Mouse (Mus musculus): ENCODE results near the gene Pih1d2.
A peak's percentile ranks its signal among the peaks of the same experiment; 100 is the strongest.
"Not testable (repeated sequence)": the region's sequence is repeated elsewhere in the genome, so short reads cannot be mapped to it uniquely, and the experiment has no call there.

Gene Pih1d2

DNA sequence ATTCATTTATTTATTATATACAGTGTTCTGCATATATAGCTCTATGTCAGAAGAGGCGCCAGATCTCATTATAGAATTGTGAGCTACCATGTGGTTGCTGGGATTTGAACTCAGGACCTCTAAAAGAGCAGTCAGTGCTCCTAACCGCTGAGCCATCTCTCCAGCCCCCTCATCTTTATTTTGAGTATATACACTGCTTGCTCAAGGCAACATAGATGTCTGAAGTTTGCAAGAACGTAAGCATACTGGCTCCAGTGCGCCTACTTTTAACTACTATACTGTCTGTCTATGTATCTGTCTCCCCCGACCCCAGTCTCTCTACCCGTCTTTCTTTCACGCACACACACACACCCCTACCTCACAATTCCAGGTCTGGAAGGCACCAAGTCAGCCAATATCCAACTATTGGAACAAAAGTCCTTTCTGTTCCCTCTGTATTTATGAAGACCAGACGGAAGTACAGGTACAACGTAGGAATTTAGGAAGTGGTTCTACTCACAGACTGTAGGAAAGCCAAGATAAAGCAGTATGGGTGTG is 741 bp downstream of the Pih1d2 start:
- DNase-seq (ENCODE audit: low spot score) = no peak

DNA sequence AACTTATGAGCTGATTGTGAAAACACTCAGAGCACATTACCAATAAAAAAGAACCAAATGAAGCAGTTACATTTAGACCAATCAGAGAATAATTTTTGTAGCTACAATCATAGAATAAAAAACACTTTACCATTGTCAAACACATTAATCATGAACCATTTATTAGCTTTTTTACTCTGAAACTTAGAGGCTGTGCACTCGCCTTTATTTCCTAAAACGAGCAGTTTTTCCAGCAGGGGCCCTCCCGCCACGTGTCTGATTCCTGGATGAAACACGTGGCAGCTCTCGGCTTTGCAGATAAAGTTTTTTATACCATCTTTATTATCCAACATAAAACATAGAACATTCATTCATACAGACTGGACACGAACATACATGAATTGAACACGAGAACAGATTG is 13.8 kb downstream of the Pih1d2 start:
- not testable (repeated sequence) for DNase-seq (ENCODE audit: low spot score)

DNA sequence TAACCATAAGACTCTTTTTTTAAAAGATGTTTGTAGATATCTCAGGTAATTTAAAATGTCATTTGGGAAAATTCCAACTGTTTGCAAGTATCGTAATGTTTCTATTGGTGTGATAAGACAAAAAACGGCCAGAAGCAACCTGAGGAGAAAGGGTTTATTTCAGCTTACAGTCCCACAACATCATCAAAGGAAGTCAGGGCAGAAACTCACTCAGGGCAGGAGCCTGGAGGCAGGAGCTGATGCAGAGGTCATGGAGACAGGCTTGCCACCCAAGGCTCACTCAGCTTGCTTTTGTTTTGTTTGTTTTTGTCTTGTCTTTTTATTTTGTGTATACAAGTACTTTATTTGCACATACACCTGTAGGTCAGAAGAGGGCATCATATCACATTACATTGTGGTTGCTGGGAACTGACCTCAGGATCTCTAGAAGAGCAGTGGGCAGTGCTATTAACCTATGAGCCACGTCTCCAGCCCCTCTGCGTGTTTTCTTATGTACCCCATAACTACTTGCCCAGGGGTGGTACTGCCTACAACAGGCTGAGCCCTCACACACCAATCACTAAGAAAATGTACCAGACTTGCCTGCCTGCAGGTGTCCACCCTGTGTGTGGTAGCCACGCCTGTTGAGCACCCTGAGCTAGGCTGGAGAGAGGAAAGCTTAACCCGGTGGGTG is 15.0 kb downstream of the Pih1d2 start:
- no peak for DNase-seq (ENCODE audit: low spot score)

DNA sequence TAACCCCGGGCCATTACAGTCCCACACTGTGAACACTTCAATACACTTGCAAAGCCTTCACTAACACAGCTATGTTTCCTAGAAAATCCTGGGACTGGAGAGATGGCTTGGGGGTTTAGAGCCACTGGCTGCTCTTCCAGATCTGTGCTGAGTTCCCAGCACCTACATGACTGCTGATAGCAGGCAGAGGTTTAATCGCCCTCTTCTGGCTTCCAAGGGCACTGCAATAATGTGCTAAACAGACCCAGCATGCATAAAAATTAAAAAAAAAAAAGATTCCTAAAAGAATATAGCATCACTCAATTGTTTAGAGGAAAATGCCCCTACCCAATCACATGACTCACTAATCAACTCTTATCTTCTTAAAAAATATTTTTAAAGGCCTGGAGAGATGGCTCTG is 15.9 kb downstream of the Pih1d2 start:
- no peak for DNase-seq (ENCODE audit: low spot score)

DNA sequence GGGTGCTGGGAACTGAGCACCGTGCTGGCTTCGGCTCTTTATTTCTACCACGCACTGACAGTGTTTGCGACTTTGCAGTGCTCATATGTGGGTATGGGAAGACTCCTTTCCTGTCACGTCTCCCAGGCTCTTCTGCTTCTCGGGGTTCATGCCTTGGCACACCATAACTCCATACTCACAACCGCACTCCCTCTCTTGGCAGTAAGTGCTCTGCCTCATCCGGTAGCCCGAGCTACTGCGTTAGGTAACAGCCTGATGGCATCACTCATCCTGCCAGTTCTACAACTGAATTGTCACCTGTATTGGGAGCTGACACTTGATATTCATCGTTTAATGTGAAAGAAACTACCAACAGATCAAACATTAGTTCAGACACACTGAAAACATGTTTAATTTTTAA is 17.1 kb downstream of the Pih1d2 start:
- DNase-seq (ENCODE audit: low spot score) = no peak

DNA sequence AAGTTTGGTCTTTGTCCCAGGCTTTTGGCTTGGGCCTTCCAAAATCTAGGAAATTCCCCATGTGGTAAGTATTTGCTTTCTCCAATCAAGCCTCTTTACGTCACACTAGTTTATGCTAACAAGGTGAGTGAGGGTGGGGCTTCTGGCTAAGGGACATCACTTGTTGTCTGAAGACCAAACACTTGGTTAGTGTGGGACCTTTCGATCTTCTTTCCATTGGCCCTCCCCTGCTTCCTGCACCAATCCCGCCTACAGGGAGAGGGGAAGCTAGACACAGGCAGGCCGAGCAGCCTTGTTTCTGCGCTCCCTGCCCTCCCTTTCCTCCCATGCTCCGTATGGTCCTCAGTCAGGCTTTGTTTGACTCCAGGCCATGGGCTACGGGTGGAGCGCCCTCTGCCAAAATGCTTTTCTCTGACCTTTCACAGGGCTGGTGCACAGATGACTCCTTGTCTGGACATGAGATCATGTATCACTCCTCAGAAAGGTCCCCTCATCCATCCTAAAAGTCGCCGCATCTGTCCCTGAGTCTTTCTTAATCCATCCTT is 29.8 kb downstream of the Pih1d2 start:
- no peak for DNase-seq (ENCODE audit: low spot score)

DNA sequence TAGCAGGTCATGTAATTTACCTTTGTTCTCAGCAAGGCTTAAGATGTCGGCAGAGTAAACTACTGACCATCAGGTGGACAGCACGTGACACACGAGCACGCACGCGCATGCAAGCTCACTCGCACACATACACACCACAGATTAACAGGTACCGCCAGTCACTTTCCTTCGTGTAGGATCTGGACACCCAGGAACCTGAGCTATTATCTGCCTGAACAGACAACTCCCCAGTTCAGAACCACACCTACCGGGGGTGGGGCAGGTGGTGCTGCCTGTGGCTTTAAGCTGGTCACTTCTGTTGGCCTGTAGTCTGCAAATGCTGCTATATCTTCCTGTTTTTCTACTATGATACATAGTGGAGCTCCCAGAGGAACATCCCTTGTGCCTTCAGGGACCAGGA is 33.4 kb downstream of the Pih1d2 start:
- DNase-seq (ENCODE audit: low spot score) = no peak

DNA sequence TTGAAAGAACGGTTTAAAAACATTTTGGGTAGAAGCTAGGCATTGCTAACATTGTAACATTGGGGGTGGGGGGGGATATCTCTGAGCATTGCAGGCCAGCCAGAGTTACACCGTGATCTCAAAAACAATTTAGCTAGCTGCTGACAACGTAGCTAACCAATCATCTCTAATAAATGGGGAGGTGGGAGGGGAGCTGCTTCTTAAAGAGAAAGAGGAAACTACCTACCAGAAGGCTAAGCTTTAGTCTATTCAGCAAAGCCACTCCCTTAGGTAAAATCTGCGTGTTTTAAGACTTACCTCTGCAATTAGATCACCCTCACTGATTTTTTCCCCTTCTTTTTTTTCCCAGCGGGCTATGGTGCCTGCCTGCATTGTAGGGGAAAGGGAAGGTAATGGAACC is 41.3 kb downstream of the Pih1d2 start:
- DNase-seq (ENCODE audit: low spot score) = no peak

DNA sequence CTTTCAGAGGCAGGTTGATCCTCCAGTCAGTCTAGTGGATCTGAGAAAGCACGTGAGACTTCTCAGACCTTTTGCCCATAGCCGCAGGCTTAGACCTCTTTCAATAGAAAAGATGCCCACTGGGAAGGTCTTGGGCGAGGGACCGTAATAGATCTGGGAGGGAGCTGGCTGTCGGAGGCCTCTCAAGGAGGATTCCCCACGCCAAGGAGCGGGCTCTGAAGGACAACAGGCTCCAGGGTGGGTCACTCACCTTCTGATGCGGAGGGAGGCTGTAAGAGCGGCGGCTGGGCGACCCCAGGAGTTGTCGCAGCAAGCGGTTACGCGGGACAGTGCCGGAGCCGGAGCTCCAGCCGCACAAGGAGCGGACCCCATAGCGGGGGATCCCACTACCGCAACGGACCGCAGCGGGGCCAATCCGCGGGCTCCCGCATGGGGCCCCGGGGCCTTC is 41.8 kb downstream of the Pih1d2 start:
- DNase-seq (ENCODE audit: low spot score) = no peak

DNA sequence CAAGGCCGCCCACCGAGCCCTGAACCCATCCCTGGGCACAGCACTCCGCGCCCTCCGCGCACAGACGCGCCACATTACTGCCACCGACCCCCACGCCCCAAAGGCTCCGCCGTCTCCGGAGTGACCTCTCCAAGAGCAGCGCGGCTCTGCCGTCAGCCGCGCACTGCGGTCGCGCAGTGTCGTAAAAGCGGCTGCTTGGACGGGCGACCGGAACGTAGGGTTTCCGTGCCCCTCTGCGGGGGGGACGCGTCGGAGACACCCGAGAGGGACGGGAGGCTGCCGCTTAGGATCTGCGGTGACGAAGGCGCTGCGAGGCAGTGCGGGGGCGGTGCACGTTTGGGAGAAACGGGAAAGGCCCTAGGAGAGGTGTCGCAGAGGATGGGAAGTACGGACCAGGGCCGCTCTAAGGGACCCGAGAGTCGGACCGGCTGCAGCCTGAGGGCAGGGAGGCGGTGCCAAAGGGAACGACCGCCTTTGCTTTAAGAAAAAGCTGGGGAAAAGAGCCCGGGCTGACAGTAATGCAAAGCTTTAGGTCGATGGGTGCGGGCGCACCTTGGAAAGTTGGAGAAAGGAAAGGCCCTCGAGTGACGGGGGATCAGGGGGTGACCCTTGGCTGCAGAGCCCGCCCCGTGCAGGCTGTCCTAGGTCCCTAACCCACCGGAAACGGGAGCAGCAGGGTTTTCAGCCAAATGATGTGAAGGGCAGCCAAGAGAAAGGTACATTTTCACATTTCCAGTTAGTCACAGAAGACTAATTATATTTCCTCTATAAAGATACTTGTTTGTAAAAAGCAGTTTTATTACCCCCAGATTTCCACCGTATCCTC is 42.5 kb downstream of the Pih1d2 start, which contains the start of gene Dlat:
TSS of gene Dlat (minus strand) at position 389 of the 826 bp plus-strand sequence.
- peak; percentile 89 for DNase-seq (ENCODE audit: low spot score)

DNA sequence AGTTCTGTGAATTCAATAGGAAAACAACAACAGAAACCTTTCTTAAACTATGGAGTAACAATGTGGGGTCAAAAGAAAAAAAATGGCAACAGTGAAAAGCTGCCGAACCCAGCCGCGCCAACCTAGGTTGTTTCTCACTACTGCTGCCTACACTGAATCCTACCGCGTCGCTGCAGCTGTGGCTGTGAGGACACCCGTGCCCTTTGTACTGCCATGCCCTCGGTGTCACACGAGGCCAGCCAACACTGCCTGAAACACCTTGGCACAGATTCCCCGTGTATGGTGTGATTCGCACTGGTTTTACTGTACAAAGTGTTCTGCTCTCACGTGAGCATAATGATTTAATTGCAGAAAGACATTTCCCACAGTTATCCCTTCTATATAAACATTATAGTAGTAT is 43.3 kb downstream of the Pih1d2 start:
- peak; percentile 18 for DNase-seq (ENCODE audit: low spot score)

DNA sequence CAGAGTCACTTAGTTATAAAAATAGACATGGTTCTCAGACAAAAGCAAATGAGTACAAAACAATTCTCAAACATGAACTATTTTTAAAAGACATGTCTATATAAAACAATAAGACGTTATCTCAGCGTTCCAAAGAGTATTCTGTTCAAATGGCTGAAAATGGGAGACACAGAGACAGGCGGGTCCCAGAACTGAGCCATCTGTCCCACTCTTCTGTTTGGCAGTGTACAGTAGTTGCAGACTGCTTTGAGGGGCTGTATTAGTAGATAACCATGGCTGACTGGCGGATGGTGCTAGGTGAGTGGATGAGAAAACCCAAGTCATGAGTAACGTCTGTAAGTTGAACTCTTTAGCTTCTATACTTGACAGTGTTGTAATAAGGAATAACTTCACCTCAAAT is 47.7 kb downstream of the Pih1d2 start:
- DNase-seq (ENCODE audit: low spot score) = peak; percentile 36

DNA sequence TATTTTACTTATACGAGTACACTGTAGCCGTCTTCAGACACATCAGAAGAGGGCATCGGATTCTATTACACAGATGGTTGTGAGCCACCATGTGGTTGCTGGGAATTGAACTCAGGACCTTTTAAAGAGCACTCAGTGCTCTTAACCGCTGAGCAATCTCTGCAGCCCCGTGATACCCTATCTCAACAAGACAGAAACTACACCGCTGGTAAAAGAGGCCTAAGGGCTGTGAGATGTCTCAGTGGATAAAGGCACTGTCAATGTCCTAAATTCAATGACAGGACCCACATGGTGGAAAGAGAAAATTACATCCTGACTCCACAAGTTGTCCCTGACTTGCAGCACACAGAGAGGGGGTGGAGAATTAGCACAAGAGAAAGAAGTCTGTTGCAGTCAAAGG is 49.3 kb downstream of the Pih1d2 start:
- DNase-seq (ENCODE audit: low spot score) = no peak

DNA sequence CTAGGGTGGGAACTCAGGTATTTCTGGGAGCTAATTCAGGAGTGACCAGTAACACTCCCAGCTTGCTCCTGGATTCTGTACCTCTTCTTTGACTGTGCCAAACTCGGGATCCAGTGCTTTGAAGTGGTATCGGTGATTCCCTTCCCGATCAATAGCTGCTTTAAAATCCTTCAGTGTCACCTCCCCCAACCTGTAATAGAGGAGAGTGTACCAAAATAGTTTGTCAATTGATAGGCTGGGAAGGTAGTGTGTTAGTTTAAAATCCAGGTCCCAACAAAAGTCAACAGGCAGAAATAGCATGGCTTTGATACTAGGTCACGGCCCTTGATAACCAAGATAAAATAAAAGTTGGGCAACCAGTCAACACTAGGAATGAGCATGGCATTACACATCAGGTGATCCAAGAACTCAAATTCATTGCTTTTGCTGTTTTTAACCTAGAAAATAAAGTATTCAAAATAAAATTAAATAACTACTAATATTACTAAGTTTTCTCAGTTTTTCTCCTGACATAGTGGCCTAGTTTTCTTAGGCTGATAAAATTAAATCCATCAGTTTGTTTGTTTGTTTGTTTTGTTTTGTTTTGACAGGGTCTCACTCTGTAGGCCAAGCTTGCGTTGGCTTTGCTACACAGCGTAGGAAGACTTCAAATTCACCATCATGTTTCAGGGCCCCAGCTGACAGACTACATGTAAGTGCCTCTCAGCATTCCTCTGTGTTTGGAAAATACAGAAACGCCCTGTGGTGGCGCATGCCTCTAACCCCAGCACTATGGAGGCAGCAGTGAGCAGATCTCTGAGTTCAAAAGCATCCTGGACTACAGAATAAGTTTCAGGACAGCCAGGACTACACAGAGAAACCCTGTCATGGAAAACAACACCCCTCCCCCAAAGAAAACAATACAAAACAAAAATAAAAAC is 50.7 kb downstream of the Pih1d2 start:
- no peak for DNase-seq (ENCODE audit: low spot score)

DNA sequence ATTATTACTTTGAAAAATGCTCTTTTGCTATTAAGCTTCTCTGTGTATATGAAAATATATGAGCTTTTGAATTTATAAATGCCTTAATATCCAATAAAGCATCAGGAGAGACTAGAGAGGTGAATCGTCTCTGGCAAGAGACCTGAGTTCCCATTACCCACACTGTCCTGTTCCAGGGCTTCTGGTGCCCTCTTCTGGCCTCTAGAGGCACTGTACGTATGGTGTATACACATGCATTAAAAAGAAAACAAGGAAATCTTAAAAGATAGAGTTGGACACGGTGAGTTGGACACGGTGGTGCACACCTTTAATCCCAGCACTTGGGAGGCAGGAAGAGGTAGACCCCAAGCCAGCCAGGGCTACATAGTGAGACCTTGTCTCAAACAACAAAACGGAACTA is 53.6 kb downstream of the Pih1d2 start:
- peak; percentile 64 for DNase-seq (ENCODE audit: low spot score)
